Mouse (Mus musculus): ENCODE measurements around the gene Fam25c. TPM values are rescaled to one million over a fixed set of nuclear protein-coding genes. Genes with fewer than 3 reads are reported as not detected.

The Fam25c gene
- polyA plus RNA-seq, 1 experiment = not detected

DNA sequence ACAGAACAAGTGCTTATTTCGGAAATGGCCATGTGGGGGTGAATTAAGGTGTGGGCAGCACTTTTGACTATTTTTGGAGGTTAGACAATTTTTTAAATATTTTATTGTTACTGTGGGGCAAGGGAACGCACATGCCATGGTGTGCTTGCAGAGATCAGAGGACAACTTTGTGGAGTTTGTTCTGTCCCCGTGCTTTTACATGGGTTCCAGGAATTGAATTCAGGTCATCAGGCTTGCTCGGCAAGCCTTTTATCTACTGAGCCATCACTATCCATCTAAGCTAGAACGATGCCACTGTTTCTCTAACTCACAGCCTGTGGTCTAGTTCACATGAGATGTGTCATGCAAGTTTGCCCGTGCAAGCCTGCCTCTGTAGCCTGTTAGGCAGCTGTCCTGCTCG, 6.9 kb downstream of the Fam25c start:
- DNase-seq (ENCODE audit: low read depth) = no peak
- no peak for TF ChIP-seq CTCF (IDR thresholded peaks at IDR 0.05; ENCODE audit: borderline replicate concordance, extremely low read depth, insufficient read depth, insufficient read length)
- TF ChIP-seq POLR2A (IDR thresholded peaks at IDR 0.05; ENCODE audit: borderline replicate concordance, extremely low read depth, insufficient read depth, insufficient read length, poor library complexity, severe bottlenecking) = no peak

DNA sequence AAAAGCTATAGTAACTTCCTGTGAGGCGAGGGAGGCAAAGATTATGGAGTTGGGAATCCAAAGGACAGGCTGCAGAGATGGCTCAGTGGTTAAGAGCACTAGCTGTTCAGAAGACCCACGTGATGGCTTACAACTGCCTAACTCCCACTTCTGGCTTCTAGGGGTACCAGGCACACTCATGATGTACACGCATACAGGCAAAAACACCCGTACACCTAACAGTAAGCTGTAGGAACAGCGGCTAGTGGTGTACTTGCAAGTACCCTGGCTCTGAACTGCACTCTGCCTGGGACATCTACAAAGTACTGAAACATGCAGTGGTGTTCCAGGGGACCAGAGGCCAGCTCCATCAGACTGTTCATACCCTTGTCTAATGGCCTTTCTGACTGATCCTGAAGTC, 8.1 kb downstream of the Fam25c start:
- TF ChIP-seq CTCF (IDR thresholded peaks at IDR 0.05; ENCODE audit: borderline replicate concordance, extremely low read depth, insufficient read depth, insufficient read length) = no peak
- TF ChIP-seq POLR2A (IDR thresholded peaks at IDR 0.05; ENCODE audit: borderline replicate concordance, extremely low read depth, insufficient read depth, insufficient read length, poor library complexity, severe bottlenecking) = no peak

DNA sequence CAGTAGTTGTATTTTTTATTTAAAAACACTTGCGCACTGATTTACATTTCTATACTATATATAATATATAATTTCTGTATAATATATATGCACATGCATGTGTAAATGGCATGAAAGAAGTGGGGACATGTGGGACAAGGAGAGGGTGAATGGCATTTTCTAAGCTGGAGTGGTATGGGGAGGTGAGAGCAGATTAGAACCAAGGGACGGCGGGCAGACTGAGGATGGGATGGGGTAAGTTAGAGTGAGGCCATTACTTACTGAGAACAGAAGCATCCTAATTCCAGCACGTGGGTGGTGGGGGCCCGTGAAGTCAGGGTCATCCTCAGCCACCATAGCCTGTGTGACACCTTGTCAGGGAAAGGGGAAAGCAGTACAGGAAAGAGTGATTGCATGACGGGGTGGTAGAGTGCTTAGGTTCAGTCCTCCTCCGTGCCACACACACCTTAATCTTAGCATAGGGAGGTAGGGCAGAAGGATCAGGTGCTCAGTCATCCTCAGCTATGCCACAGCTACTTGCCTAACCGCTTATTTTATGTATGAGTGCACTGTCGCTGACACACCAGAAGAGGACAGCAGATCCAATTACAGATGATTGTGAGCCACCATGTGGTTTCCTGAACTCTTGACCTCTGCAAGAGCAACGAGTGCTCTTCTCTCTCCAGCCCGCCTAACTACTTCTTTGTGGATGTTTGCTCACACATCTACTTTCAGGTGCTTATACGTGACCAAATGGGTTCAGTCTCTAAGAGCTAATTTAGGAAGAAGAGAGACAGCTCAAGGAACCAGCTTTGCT, 9.3 kb downstream of the Fam25c start:
- TF ChIP-seq POLR2A (IDR thresholded peaks at IDR 0.05; ENCODE audit: borderline replicate concordance, extremely low read depth, insufficient read depth, insufficient read length, poor library complexity, severe bottlenecking) (no peak), CTCF (IDR thresholded peaks at IDR 0.05; ENCODE audit: borderline replicate concordance, extremely low read depth, insufficient read depth, insufficient read length) (no peak)
- DNase-seq (ENCODE audit: low read depth) = no peak

More for the DNA sequence above, 8.1 kb downstream of the Fam25c start:
- no peak for DNase-seq (ENCODE audit: low read depth)

DNA sequence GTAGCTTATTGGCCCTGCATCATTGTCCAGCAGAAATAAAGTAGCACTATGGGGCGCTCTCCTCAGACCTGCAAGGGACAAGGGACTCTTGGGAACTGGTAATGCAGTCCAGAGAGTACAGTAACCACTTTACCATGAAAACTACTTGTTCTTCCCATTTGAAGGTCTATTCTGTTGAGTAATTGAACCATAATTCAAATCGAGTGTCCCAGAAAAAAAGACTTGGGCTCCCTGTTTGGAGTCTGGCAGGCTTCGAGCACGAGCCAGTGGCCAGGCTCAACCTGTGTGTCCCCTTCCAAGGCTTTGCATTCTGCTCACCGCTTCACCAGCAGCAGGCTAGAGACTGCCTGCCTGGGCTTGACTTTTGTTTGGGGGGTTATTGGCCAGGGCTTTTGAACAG, 10.9 kb downstream of the Fam25c start:
- DNase-seq (ENCODE audit: low read depth) = no peak
- TF ChIP-seq CTCF (IDR thresholded peaks at IDR 0.05; ENCODE audit: borderline replicate concordance, extremely low read depth, insufficient read depth, insufficient read length) (no peak), POLR2A (IDR thresholded peaks at IDR 0.05; ENCODE audit: borderline replicate concordance, extremely low read depth, insufficient read depth, insufficient read length, poor library complexity, severe bottlenecking) (no peak)

DNA sequence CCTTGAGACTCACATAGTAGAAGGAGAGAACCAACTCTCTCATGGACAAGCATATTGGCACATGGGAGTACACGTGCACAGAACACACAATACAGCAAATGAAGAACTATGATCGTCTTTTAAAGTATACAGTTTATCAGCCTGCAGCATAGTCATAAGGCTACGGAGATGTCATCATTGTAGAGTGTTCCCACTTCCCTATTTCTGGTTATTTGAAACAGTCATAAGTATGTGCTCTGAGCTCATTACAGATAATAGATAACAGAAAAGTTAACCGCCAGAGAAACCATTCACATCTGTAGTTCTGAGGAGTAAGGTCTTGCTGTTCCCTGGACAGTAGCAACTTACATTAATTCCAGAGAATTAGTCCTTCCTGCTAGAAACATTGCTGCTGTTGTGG, 12.2 kb downstream of the Fam25c start:
- TF ChIP-seq CTCF (IDR thresholded peaks at IDR 0.05; ENCODE audit: borderline replicate concordance, extremely low read depth, insufficient read depth, insufficient read length) = no peak
- no peak for TF ChIP-seq POLR2A (IDR thresholded peaks at IDR 0.05; ENCODE audit: borderline replicate concordance, extremely low read depth, insufficient read depth, insufficient read length, poor library complexity, severe bottlenecking)

DNA sequence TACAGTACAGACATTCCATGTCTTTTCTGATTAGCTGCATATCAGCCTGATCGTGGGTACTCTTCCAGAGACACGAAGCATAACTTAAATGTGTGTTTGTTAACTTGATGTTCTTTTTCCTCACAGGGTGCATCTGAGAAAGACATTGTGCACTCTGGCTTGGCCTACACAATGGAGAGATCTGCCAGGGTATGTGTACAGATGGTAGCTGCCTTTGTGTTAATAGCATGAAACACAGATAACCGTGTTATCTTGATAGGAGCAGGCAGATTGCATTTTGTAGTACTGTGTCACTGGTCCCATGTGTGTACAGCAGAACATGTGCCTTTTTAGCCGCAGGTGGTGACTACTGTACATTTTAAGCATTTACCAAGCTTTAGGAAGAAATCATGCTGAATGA, 13.2 kb downstream of the Fam25c start:
- no peak for DNase-seq (ENCODE audit: low read depth)
- TF ChIP-seq CTCF (IDR thresholded peaks at IDR 0.05; ENCODE audit: borderline replicate concordance, extremely low read depth, insufficient read depth, insufficient read length) (no peak), POLR2A (IDR thresholded peaks at IDR 0.05; ENCODE audit: borderline replicate concordance, extremely low read depth, insufficient read depth, insufficient read length, poor library complexity, severe bottlenecking) (no peak)

More for the DNA sequence above, 12.2 kb downstream of the Fam25c start:
- DNase-seq (ENCODE audit: low read depth) = no peak

DNA sequence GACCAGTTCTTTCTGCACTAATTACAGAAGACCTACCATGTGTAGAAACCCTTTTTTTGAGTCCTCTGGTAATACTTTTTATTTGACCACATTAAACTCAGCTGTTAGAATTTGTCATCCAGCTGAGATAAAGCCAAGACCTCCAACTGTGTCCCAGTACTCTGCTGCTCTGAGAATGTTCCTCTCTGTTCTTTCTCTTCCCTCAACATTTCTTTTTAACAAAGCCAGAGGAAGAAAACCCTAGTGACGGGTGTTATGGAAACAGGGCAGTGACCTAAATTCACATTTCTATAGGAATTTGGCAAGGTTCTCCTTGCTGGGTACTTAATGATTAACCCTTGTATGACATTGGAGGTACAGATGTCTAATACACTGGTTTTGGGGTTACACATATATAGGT, 15.8 kb downstream of the Fam25c start:
- peak; percentile 48 for DNase-seq (ENCODE audit: low read depth)
- TF ChIP-seq CTCF (IDR thresholded peaks at IDR 0.05; ENCODE audit: borderline replicate concordance, extremely low read depth, insufficient read depth, insufficient read length) = no peak
- TF ChIP-seq POLR2A (IDR thresholded peaks at IDR 0.05; ENCODE audit: borderline replicate concordance, extremely low read depth, insufficient read depth, insufficient read length, poor library complexity, severe bottlenecking) = no peak

DNA sequence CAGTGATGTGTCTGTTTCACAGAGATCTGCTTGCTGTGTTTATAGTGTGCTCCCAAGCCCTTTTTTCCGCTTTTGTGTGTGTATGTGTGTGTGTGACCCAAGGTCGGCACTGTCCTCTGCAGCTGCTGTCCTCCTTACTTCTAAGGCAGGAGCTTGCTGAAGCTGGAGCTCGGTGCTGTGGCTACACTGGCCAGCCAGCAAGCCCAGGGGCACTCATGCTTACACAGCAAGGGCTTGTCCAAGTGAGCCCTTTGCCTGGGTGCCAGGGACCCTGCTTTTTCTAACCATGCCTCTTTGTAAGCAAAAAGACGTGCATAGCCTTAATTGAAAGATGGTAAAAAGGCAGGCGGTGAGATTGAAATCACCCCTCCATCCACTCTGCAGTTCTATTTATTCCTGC, 22.8 kb downstream of the Fam25c start:
- peak; percentile 84 for DNase-seq (ENCODE audit: low read depth)

DNA sequence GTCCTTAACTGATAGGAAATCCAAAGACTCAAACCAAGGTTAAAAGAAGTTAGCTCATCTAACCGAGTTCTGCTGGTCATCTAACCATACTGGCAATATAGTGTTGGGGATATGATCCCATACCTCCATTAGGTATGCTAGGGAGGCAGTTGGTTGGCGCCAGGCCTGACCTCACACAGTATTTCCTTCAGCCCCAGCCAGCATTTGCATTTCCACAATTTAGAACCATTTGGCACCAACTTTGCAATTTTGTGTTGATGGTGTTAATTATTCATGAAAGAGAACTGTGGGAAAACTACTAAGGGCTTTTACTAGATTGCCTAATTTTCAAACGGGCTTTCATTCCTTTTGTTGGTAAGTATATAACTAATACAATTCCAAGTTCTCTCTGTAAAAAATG, 23.3 kb downstream of the Fam25c start:
- TF ChIP-seq CTCF (IDR thresholded peaks at IDR 0.05; ENCODE audit: borderline replicate concordance, extremely low read depth, insufficient read depth, insufficient read length) (no peak), POLR2A (IDR thresholded peaks at IDR 0.05; ENCODE audit: borderline replicate concordance, extremely low read depth, insufficient read depth, insufficient read length, poor library complexity, severe bottlenecking) (no peak)
- peak; percentile 88 for DNase-seq (ENCODE audit: low read depth)

More for the DNA sequence above, 22.8 kb downstream of the Fam25c start:
- no peak for TF ChIP-seq CTCF (IDR thresholded peaks at IDR 0.05; ENCODE audit: borderline replicate concordance, extremely low read depth, insufficient read depth, insufficient read length)
- no peak for TF ChIP-seq POLR2A (IDR thresholded peaks at IDR 0.05; ENCODE audit: borderline replicate concordance, extremely low read depth, insufficient read depth, insufficient read length, poor library complexity, severe bottlenecking)

DNA sequence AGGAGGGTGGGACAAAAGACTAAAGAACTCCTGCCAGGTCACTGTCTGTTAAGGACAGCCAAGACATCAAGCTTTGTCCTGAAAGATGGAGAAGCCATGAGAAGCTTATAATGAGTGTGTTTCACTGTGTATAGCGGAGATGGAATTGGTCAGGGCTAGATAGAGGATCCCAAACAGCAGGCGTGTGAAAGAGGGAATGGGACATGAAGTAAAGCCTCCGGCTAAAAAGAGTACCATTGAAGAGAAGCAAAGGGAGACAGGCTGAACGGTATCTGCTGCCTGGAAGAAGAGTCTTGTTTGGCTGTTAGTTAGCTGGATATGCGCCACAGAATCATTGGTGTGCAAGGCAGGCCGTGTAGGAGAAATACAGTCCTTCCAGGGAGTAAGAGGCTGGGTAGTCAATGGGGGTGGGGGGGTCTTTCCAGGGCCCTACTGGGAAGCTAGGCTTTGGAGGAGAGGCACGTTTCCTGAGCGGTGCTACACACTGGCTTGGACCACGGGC, 24.5 kb downstream of the Fam25c start:
- TF ChIP-seq CTCF (IDR thresholded peaks at IDR 0.05; ENCODE audit: borderline replicate concordance, extremely low read depth, insufficient read depth, insufficient read length) (no peak), POLR2A (IDR thresholded peaks at IDR 0.05; ENCODE audit: borderline replicate concordance, extremely low read depth, insufficient read depth, insufficient read length, poor library complexity, severe bottlenecking) (no peak)
- peak; percentile 71 for DNase-seq (ENCODE audit: low read depth)

DNA sequence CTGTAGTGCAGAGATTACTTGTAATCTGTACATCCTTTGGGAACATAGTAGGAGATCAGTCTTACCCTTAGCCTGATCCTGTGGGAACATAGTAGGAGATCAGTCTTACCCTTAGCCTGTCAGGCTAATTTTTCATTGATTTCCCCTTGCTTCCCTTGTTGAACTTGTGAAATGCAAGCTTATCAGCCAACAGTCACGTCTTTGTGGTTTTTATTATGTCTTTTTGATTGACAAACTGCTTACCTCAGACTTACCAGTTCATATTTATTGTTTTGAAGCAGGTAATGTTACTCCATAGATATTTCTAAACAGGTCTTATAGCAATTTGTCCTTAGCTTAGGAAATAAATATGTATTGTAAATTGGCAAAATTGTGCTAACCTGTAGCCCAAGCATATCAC, 27.6 kb downstream of the Fam25c start:
- DNase-seq (ENCODE audit: low read depth) = no peak
- TF ChIP-seq POLR2A (IDR thresholded peaks at IDR 0.05; ENCODE audit: borderline replicate concordance, extremely low read depth, insufficient read depth, insufficient read length, poor library complexity, severe bottlenecking) = no peak
- no peak for TF ChIP-seq CTCF (IDR thresholded peaks at IDR 0.05; ENCODE audit: borderline replicate concordance, extremely low read depth, insufficient read depth, insufficient read length)

DNA sequence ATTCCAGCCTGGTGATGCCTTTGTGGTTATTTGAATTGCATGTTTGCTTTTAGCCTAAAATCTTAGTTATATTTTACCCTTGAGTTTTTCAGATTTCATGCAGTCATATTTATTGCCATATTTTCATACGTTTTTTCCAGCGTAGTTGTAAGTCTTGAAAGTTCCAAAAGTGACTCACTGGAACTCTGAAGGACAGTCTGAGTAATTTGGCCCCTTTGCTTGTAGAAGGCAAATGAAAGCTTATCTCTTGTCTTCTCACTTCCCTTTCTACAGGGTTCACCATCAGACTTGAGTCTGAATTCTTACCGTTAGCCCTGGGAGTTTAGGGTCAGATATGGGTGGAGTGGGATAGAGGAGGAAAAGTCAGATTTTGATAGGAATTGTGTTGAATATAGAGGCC, 28.6 kb downstream of the Fam25c start:
- DNase-seq (ENCODE audit: low read depth) = no peak
- TF ChIP-seq POLR2A (IDR thresholded peaks at IDR 0.05; ENCODE audit: borderline replicate concordance, extremely low read depth, insufficient read depth, insufficient read length, poor library complexity, severe bottlenecking) (no peak), CTCF (IDR thresholded peaks at IDR 0.05; ENCODE audit: borderline replicate concordance, extremely low read depth, insufficient read depth, insufficient read length) (no peak)
